Mouse (Mus musculus): ENCODE data around the gene Itga8. TPM values are rescaled to one million over a fixed set of nuclear protein-coding genes. Genes with fewer than 3 reads are reported as not detected.

Itga8 gene
- total RNA-seq, 2 experiments from 2014 or later = 9.6 to 10.7 TPM

DNA sequence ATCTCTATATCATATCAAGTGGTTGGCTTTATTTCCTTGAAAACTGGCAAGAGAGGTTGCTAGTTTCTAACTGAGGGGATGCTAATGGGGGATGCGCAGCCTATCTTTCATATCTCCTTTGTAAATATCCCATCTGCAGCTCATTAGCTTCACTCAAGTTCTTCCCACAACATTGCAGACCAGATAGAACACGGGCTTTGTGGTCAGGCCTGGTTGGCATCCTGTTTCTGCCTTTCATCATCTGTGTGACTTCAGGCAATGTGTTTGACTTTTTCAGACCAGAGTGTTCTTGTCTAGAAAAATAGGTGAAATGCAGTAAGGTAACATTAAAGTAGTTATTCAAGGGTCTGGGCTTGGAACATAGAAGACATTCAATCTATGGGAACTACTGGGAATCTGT, 121.1 kb downstream of the Itga8 start:
- intact Hi-C loops (cut with DNase I) = no loop called here
- Histone ChIP-seq H3K27ac (no peak overlapping the region), H3K4me3 (no peak overlapping the region)
- no peak for DNase-seq (ENCODE audit: extremely low spot score in 1 of 2, low spot score in 2 of 2)
- TF ChIP-seq CTCF (IDR thresholded peaks at IDR 0.05) = no peak

GRCm38 (mm10) chr2:12174722-12175427, 126.8 kb downstream of the Itga8 start:
- no peak for TF ChIP-seq CTCF (IDR thresholded peaks at IDR 0.05)
- Histone ChIP-seq H3K4me3 (no peak overlapping the region), H3K27ac (no peak overlapping the region)
- intact Hi-C loops (cut with DNase I) = no loop called here
- DNase-seq (ENCODE audit: extremely low spot score in 1 of 2, low spot score in 2 of 2) = no peak

DNA sequence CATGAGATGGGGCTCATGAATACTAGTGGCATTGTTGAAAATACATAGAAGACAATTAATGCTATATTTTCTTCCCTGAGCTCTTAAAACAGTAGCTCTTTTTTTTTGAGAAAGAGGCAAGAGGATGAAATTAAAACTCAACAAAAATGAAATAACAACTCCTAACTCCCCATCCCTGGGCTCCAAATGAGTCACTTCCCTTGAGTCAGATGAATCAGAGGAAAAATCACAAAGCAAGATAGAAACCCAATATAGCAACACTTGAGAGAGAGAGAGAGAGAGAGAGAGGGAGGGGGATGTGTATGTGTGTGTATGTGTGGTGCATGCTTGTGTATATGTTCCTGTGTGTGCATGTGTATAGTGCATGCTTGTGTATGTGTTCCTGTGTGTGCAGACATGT, 131.5 kb downstream of the Itga8 start:
- DNase-seq (ENCODE audit: extremely low spot score in 1 of 2, low spot score in 2 of 2) = no peak
- H3K4me3 ChIP-seq = no peak overlapping the region
- intact Hi-C loops (cut with DNase I) = loop anchor here (2.0 kb wide), 1 partner anchor 123 kb away; no protein-coding TSS in a partner anchor
- no peak overlapping the region for H3K27ac ChIP-seq
- TF ChIP-seq CTCF (IDR thresholded peaks at IDR 0.05) = no peak

GRCm38 (mm10) chr2:12160486-12160885, 141.2 kb downstream of the Itga8 start:
- peak in 1 of 2 experiments; percentile 37 for DNase-seq (ENCODE audit: extremely low spot score in 1 of 2, low spot score in 2 of 2)
- intact Hi-C loops (cut with DNase I) = loop anchor here (2.0 kb wide), 1 partner anchor 140 kb away; the partner anchor contains the start of gene Itga8

GRCm38 (mm10) chr2:12157001-12157400, 144.7 kb downstream of the Itga8 start:
- H3K4me3 ChIP-seq = no peak overlapping the region
- intact Hi-C loops (cut with DNase I) = loop anchor here (5.0 kb wide), 2 partner anchors 105 to 230 kb away; no protein-coding TSS in a partner anchor

More at GRCm38 (mm10) chr2:12160486-12160885, 141.2 kb downstream of the Itga8 start:
- peak; percentile 71 for TF ChIP-seq CTCF (IDR thresholded peaks at IDR 0.05)
- no peak overlapping the region for H3K4me3 ChIP-seq
- no peak overlapping the region for H3K27ac ChIP-seq

GRCm38 (mm10) chr2:12156401-12156800, 145.3 kb downstream of the Itga8 start:
- intact Hi-C loops (cut with DNase I) = loop anchor here (5.0 kb wide), 2 partner anchors 104 to 231 kb away; no protein-coding TSS in a partner anchor
- no peak overlapping the region for H3K4me3 ChIP-seq
- DNase-seq (ENCODE audit: extremely low spot score in 1 of 2, low spot score in 2 of 2) = no peak
- no peak overlapping the region for H3K27ac ChIP-seq
- no peak for TF ChIP-seq CTCF (IDR thresholded peaks at IDR 0.05)

More at GRCm38 (mm10) chr2:12157001-12157400, 144.7 kb downstream of the Itga8 start:
- no peak for TF ChIP-seq CTCF (IDR thresholded peaks at IDR 0.05)
- no peak for DNase-seq (ENCODE audit: extremely low spot score in 1 of 2, low spot score in 2 of 2)
- H3K27ac ChIP-seq = no peak overlapping the region

- Histone ChIP-seq H3K27ac (no peak overlapping the region), H3K4me3 (no peak overlapping the region)
- intact Hi-C loops (cut with DNase I) = loop anchor here (5.0 kb wide), 2 partner anchors 102 to 233 kb away; no protein-coding TSS in a partner anchor
- no peak for TF ChIP-seq CTCF (IDR thresholded peaks at IDR 0.05)
- no peak for DNase-seq (ENCODE audit: extremely low spot score in 1 of 2, low spot score in 2 of 2)
Measured at GRCm38 (mm10) chr2:12154676-12155075, 147.0 kb downstream of the Itga8 start.

- no peak for DNase-seq (ENCODE audit: extremely low spot score in 1 of 2, low spot score in 2 of 2)
- intact Hi-C loops (cut with DNase I) = no loop called here
- no peak overlapping the region for H3K4me3 ChIP-seq
- H3K27ac ChIP-seq = no peak overlapping the region
- TF ChIP-seq CTCF (IDR thresholded peaks at IDR 0.05) = no peak
Measured at GRCm38 (mm10) chr2:12153551-12153950, 148.2 kb downstream of the Itga8 start.

DNA sequence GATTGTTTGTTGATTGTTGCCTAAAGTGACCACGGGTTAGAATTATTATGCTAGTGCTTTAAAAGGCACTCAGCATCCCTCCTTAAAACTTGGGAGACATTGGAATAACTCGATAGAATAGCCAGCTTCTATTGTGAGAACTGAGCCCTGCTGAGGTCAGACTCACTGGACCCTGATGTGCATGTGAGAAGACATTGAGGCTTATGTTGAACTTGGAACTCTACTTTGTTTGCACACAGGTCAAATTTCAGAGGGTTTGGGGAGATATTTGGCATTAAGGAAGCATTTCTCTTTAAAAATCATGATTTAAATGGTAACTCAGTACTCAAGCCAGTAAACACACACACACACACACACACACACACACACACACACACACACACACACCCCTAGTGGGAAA, 153.8 kb downstream of the Itga8 start:
- no peak overlapping the region for H3K4me3 ChIP-seq
- no peak for TF ChIP-seq CTCF (IDR thresholded peaks at IDR 0.05)
- no peak overlapping the region for H3K27ac ChIP-seq
- intact Hi-C loops (cut with DNase I) = no loop called here
- DNase-seq (ENCODE audit: extremely low spot score in 1 of 2, low spot score in 2 of 2) = no peak

DNA sequence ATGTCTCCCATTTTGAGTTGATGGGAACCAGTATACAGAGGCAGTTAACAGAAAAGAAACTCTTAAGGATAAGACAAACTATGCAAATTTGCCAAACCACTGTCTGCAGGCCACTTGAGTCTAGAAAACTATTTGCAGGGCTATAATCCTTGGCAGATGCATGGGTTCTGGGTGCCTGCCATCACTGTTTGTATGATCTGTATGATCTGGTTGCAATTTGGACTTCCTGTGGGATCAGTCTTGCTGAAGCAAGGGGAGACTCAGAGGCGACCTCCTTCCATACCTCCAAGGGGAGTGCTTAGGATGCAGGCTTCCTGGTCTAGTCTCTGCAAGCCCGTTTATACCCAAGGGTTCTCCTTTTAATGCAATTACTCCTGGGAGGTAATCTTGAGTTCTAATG, 155.1 kb downstream of the Itga8 start:
- DNase-seq (ENCODE audit: extremely low spot score in 1 of 2, low spot score in 2 of 2) = no peak
- intact Hi-C loops (cut with DNase I) = no loop called here
- Histone ChIP-seq H3K4me3 (no peak overlapping the region), H3K27ac (no peak overlapping the region)
- no peak for TF ChIP-seq CTCF (IDR thresholded peaks at IDR 0.05)

- H3K4me3 ChIP-seq = no peak overlapping the region
- intact Hi-C loops (cut with DNase I) = no loop called here
- no peak overlapping the region for H3K27ac ChIP-seq
- TF ChIP-seq CTCF (IDR thresholded peaks at IDR 0.05) = no peak
- DNase-seq (ENCODE audit: extremely low spot score in 1 of 2, low spot score in 2 of 2) = no peak
Measured at GRCm38 (mm10) chr2:12138765-12139368, 162.9 kb downstream of the Itga8 start.

GRCm38 (mm10) chr2:12126580-12126979, 175.1 kb downstream of the Itga8 start:
- intact Hi-C loops (cut with DNase I) = no loop called here
- TF ChIP-seq CTCF (IDR thresholded peaks at IDR 0.05) = no peak
- no peak overlapping the region for H3K4me3 ChIP-seq
- DNase-seq (ENCODE audit: extremely low spot score in 1 of 2, low spot score in 2 of 2) = no peak
- H3K27ac ChIP-seq = no peak overlapping the region
